Mouse (Mus musculus) gastrocnemius, adult 2 months (tissue): ENCODE data around the gene Jag1. TPM values are rescaled to one million over a fixed set of nuclear protein-coding genes. Genes with fewer than 3 reads are reported as not detected.

Experiments used
- DNase-seq: peaks from one replicate; pipeline ENCODE4 v3.0.0; 2022
- H3K27ac ChIP-seq: fragments of 200-600 bp; 2 replicates; pipeline ENCODE4 v1.8.1; 2022; ENCODE audit warnings: mild to moderate bottlenecking
- H3K4me3 ChIP-seq: fragments of 200-600 bp; 2 replicates; pipeline ENCODE4 v1.8.1; 2022; ENCODE audit warnings: mild to moderate bottlenecking, moderate library complexity
- CTCF ChIP-seq: fragments of 200-600 bp; IDR thresholded peaks from 2 replicates; pipeline ENCODE4 v1.8.1; 2022; ENCODE audit warnings: antibody characterized with exemption, mild to moderate bottlenecking, moderate library complexity
- intact Hi-C: fragments of 180-260 bp; cut with DNase I; formaldehyde crosslinking; loops from one replicate; pipeline ENCODE4 v1.15.1; 2025
- total RNA-seq, 2 experiments: library from RNA; stranded (reverse); gene quantifications; 2 replicates each; pipeline ENCODE4 v1.2.3; 2021

Jag1 gene
- total RNA-seq, 2 experiments from 2014 or later: 5.3 to 6.7 TPM

DNA sequence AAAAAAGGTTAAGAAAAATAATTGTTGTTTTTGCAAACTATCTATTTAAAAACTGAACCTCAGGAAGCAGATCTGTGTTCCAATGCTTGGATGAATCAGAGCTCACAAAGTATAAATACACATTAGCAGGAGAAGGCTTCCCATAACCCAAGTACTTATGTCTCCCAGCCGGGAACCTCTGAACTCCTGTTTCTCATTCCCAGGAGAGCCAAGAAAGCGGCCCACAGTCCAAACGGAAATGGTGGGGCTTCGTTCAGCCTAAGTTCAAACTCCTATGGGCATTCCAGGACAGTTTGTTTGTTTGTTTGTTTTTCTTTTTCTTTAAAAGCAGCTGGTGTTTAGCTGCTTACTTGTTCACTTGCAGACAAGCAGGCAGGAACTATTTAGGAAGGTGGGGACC lies 37.7 kb downstream of the Jag1 start:
- Histone ChIP-seq H3K27ac (peak overlapping the region; percentile 58), H3K4me3 (no peak overlapping the region)
- TF ChIP-seq CTCF: no peak
- no peak for DNase-seq
- intact Hi-C loops: no loop called here

- no peak for DNase-seq
- intact Hi-C loops: no loop called here
- no peak overlapping the region for H3K4me3 ChIP-seq
- no peak for TF ChIP-seq CTCF
- H3K27ac ChIP-seq: peak overlapping the region; percentile 31; the same call in 1 of the 2 replicates
Observed at GRCm38 (mm10) chr2:137074313-137074620, 42.2 kb downstream of the Jag1 start.

- intact Hi-C loops: no loop called here
- no peak for DNase-seq
- no peak for TF ChIP-seq CTCF
- H3K4me3 ChIP-seq: no peak overlapping the region
- H3K27ac ChIP-seq: peak overlapping the region; percentile 24; the same call in 1 of the 2 replicates
Observed at GRCm38 (mm10) chr2:137073473-137074312, 42.8 kb downstream of the Jag1 start.

DNA sequence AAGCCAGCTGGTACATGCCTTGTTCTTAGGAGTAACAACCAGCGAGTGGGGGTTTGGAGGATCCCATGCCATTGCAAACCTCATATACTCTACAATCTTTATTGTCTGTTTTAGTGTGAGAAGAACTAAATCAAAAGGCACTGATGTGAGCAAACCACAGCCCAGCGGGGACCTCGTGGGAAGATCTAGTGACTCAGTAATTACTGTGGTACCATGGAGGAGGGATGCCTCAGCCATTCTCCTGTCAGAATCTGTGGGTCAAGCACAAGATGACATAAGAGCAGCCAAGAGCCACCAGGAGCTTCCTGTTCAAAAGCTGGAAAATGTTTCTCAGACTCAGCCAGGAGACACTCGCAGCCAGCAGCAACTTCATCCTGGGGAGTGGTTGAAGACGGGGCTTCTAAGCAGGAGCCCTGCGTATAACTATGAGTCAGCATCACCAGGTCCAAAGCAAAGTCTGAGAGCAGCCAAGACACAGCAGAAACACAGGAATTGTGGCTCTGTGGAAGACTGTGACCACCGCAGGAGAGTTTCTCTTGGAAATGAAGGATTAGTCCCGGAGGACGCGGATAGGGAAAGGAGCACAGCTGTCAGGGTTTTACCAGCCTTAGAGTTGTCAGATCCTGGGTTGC lies 48.8 kb downstream of the Jag1 start:
- Histone ChIP-seq H3K4me3 (peak overlapping the region; percentile 13; the same call in 1 of the 2 replicates), H3K27ac (peak overlapping the region; percentile 70)
- peak; percentile 53 for DNase-seq
- intact Hi-C loops: no loop called here
- no peak for TF ChIP-seq CTCF

DNA sequence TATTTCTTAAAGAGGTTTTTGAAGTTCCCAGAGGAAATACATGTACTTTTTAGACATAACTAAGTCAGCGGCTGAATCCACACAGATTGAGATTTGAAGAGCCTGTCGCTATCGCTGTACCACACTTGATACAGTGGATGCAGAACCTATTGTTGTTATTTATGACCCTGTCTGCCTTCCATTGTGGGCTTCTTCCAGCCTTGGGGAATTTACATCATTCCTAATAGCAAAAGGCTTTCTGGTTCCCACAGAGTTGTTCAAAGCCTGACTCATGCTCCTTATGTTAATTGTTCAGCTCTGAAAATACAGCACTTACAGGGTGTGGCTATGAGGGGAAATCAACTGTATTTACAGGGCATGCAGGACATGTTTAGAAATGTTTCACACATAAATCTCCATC lies 51.9 kb downstream of the Jag1 start:
- intact Hi-C loops: no loop called here
- TF ChIP-seq CTCF: no peak
- H3K4me3 ChIP-seq: no peak overlapping the region
- DNase-seq: no peak
- no peak overlapping the region for H3K27ac ChIP-seq

- intact Hi-C loops: no loop called here
- no peak overlapping the region for H3K4me3 ChIP-seq
- no peak for DNase-seq
- no peak for TF ChIP-seq CTCF
- H3K27ac ChIP-seq: no peak overlapping the region
Observed at GRCm38 (mm10) chr2:137063829-137064228, 52.6 kb downstream of the Jag1 start.

- intact Hi-C loops: no loop called here
- Histone ChIP-seq H3K27ac (0 out of 2 replicates have a peak overlapping the region, but pooled peaks have one; percentile 20), H3K4me3 (no peak overlapping the region)
- no peak for DNase-seq
- TF ChIP-seq CTCF: peak; percentile 8; the same call in 1 of the 2 replicates
Observed at GRCm38 (mm10) chr2:137049906-137050305, 66.5 kb downstream of the Jag1 start.

DNA sequence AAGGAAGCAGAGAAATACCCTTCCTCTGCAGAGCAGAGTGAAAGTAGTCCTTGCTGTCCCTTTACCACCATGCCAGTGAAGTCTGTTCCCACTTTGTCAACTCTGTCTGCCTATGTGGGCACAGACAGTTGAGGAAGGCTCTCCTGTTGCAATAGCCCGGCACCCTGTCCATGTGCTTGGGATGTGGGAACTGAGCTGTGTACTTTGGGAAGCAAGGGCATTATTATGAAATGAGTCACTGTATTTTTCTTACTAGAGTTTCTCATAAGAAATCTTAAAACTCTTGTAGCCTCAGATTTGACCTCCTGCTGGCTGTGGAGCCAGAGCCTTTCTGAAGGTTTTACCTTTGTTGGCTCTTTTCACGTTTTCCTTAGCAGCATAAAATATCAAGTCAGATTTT lies 67.1 kb downstream of the Jag1 start:
- intact Hi-C loops: no loop called here
- H3K27ac ChIP-seq: peak overlapping the region; percentile 66
- no peak for TF ChIP-seq CTCF
- H3K4me3 ChIP-seq: no peak overlapping the region
- DNase-seq: peak; percentile 39

DNA sequence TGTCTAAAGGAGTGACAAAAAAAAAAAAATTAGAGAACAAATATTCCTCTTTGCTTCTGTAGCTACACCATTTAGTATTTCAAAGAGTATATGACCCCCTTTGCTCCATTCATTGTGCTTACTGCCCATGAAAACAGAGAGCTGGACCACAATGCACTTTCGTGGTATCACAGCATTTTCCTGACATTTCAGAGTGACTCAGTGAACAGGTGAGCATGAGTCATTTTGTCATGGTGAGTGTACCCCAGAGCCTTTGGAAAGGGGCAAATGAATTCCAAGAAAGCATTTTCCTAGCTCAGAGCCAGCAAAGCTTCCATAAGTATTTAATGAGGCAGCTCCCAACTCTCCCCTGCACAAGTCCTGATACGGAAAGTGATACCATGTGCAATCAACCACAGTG lies 72.3 kb downstream of the Jag1 start:
- TF ChIP-seq CTCF: no peak
- H3K4me3 ChIP-seq: no peak overlapping the region
- no peak overlapping the region for H3K27ac ChIP-seq
- intact Hi-C loops: no loop called here
- no peak for DNase-seq

Other genes starting within 250 kb of the Jag1 start
- gene AL731706.2, start 231.0 kb downstream of the Jag1 start, total RNA-seq: 10 to 100 TPM; 15.3 to 37.8 TPM
- 1 to 10 TPM; 2.6 to 4.8 TPM for gene Slx4ip, start 225.4 kb downstream of the Jag1 start, total RNA-seq
- 10 to 100 TPM; 22.5 to 28.0 TPM for gene AL731706.1, start 225.3 kb downstream of the Jag1 start, total RNA-seq
- gene Mkks, start 225.3 kb downstream of the Jag1 start, total RNA-seq: 10 to 100 TPM; 33.5 to 38.2 TPM